Mouse (Mus musculus) ES-E14 (cell line): Measurements from ENCODE around the gene Rpl24. TPM values are rescaled to one million over a fixed set of nuclear protein-coding genes. Genes with fewer than 3 reads are reported as not detected.

ENCODE experiments used
- DNase-seq: peaks from one replicate; pipeline ENCODE4 v3.0.0-alpha.2; 2013; ENCODE audit warnings: low read depth, low spot score
- H3K27ac ChIP-seq: 2 replicates; pipeline ENCODE4 v1.5.1; 2012; ENCODE audit warnings: low read depth, mild to moderate bottlenecking, low read length, moderate library complexity, mixed read lengths; ENCODE audit not compliant: poor library complexity, insufficient read depth, severe bottlenecking
- H3K36me3 ChIP-seq: 2 replicates; pipeline ENCODE4 v1.6.1; 2012; ENCODE audit warnings: mild to moderate bottlenecking, low read length, moderate library complexity, mixed read lengths; ENCODE audit not compliant: control insufficient read depth, poor library complexity, insufficient read depth, severe bottlenecking
- H3K4me1 ChIP-seq, 2 experiments: fragments of 150-350 bp in 1 of 2; sonication (generic) in 1 of 2; 2 replicates each; pipeline ENCODE4 v1.6.1; 2012; ENCODE audit warnings: low read length in 2 of 2, mild to moderate bottlenecking in 1 of 2, mixed read lengths in 1 of 2; ENCODE audit not compliant: control insufficient read depth in 2 of 2, insufficient read depth in 2 of 2, poor library complexity in 1 of 2
- H3K4me3 ChIP-seq, 2 experiments: fragments of 150-350 bp in 1 of 2; sonication (generic) in 1 of 2; 2 replicates each; pipeline ENCODE4 v1.5.1; 2012; ENCODE audit warnings: low read length in 2 of 2, low read depth in 1 of 2, mild to moderate bottlenecking in 1 of 2, mixed read lengths in 1 of 2; ENCODE audit not compliant: insufficient read depth in 1 of 2, poor library complexity in 1 of 2, severe bottlenecking in 1 of 2
- H3K9ac ChIP-seq: 2 replicates; pipeline ENCODE4 v1.6.1; 2012; ENCODE audit warnings: low read depth, mild to moderate bottlenecking, low read length, mixed read lengths; ENCODE audit not compliant: poor library complexity, insufficient read depth, severe bottlenecking
- H3K9me3 ChIP-seq: fragments of 150-350 bp; sonication (generic); 2 replicates; pipeline ENCODE4 v1.6.1; 2012; ENCODE audit warnings: low read depth, mild to moderate bottlenecking, low read length; ENCODE audit not compliant: control insufficient read depth, insufficient read depth
- CHD2 ChIP-seq: IDR thresholded peaks from 2 replicates; pipeline ENCODE4 v1.6.1; 2014; ENCODE audit warnings: mild to moderate bottlenecking, low read depth, low read length, inconsistent platforms
- HCFC1 ChIP-seq: IDR thresholded peaks from 2 replicates; pipeline ENCODE4 v1.6.1; 2012; ENCODE audit warnings: low read length, inconsistent platforms, borderline replicate concordance; ENCODE audit not compliant: insufficient read depth
- MAFK ChIP-seq: IDR thresholded peaks from 2 replicates; pipeline ENCODE4 v1.6.1; 2014; ENCODE audit warnings: mild to moderate bottlenecking, low read depth, low read length, inconsistent platforms; ENCODE audit not compliant: insufficient read depth
- ZC3H11A ChIP-seq: IDR thresholded peaks from 2 replicates; pipeline ENCODE4 v1.6.1; 2012; ENCODE audit warnings: low read depth, mild to moderate bottlenecking, inconsistent platforms, low read length, borderline replicate concordance
- ZNF384 ChIP-seq: IDR thresholded peaks from 2 replicates; pipeline ENCODE4 v1.6.1; 2012; ENCODE audit warnings: low read depth, low read length, inconsistent platforms
- in situ Hi-C, 2 experiments: fragments of 600-800 bp; cut with MboI; formaldehyde crosslinking; loops; one replicate each; pipeline ENCODE4 v1.15.1; 2025; ENCODE audit warnings: low sequenced_read_pairs in 2 of 2, inconsistent platforms in 1 of 2; ENCODE audit not compliant: unreplicated experiment in 2 of 2
- total RNA-seq: library from RNA; depleted of rRNA; stranded (reverse); fragments of 300-350 nt; gene quantifications from 2 replicates; pipeline ENCODE4 v1.2.3, GENCODE M21; 2012

The Rpl24 gene
- total RNA-seq, 1 experiment = 1,577 TPM

GRCm38 (mm10) chr16:55934453-55935037, 31.5 kb upstream of the Rpl24 start, which contains the start of gene Cep97:
Gene Cep97 (minus strand): TSS chr16:55934855.
- TF ChIP-seq HCFC1 = peak; percentile 92
- no peak for TF ChIP-seq ZC3H11A

GRCm38 (mm10) chr16:55938761-55939160, 27.3 kb upstream of the Rpl24 start:
- Histone ChIP-seq H3K27ac (no peak overlapping the region), H3K9ac (no peak overlapping the region), H3K4me1 (no peaks in the 10 kb centered on the region), H3K4me3 (no peak overlapping the region), H3K36me3 (no peaks in the 10 kb centered on the region), H3K9me3 (no peaks in the 10 kb centered on the region)
- no peak for DNase-seq
- TF ChIP-seq ZC3H11A (no peak), ZNF384 (no peak), CHD2 (no peak), HCFC1 (no peak), MAFK (no peak)
- in situ Hi-C loops = loop anchor here in 1 of 2 experiments (25.0 kb wide), 1 partner anchor 949 kb away; the partner anchor contains the start of gene Tmem45a

More at GRCm38 (mm10) chr16:55934453-55935037, 31.5 kb upstream of the Rpl24 start, which contains the start of gene Cep97:
- H3K4me1 ChIP-seq = peaks cover 0 to 3% of the 10 kb centered on the region in 2 experiments; a peak in 1 of 4 replicates
- H3K4me3 ChIP-seq = peak within 1 kb of the TSS; percentile 80 to 99
- peak within 1 kb of the TSS; percentile 82 for H3K9ac ChIP-seq
- peak; percentile 83 for DNase-seq
- H3K9me3 ChIP-seq = no peaks in the 10 kb centered on the region
- no peak within 1 kb of the TSS for H3K27ac ChIP-seq
- in situ Hi-C loops = loop anchor here in 1 of 2 experiments (25.0 kb wide), 1 partner anchor 953 kb away; the partner anchor contains the start of gene Tmem45a
- H3K36me3 ChIP-seq = no peaks in the 10 kb centered on the region

DNA sequence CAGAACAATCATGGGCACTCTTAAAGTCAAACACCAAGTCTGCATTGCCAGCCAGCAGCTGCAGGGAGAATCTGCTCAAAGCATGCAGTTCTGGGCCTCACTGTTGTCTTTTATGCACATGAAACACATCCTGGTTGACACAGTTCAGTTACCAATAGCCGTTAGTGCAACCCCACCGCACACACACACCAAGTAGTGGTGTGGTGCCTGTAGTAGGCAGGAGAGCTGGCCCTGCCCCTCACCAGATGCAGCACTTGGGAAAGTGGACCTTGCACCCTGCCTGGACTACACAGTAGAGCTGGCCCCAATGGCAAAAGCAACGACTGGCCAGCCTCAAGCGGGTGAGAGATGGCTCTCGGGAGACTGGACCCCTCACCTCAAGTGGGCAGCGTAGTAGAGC, 26.4 kb upstream of the Rpl24 start:
- in situ Hi-C loops = loop anchor here in 1 of 2 experiments (10.0 to 25.0 kb wide), 2 partner anchors 185 to 948 kb away; partner anchors contain the start of gene Tmem45a
- no peak overlapping the region for H3K4me3 ChIP-seq
- H3K9ac ChIP-seq = no peak overlapping the region
- no peaks in the 10 kb centered on the region for H3K9me3 ChIP-seq
- no peak overlapping the region for H3K27ac ChIP-seq
- H3K4me1 ChIP-seq = no peaks in the 10 kb centered on the region
- DNase-seq = no peak
- TF ChIP-seq ZNF384 = no peak
- no peak for TF ChIP-seq MAFK
- TF ChIP-seq ZC3H11A = no peak
- no peak for TF ChIP-seq CHD2
- no peak for TF ChIP-seq HCFC1
- H3K36me3 ChIP-seq = no peaks in the 10 kb centered on the region

DNA sequence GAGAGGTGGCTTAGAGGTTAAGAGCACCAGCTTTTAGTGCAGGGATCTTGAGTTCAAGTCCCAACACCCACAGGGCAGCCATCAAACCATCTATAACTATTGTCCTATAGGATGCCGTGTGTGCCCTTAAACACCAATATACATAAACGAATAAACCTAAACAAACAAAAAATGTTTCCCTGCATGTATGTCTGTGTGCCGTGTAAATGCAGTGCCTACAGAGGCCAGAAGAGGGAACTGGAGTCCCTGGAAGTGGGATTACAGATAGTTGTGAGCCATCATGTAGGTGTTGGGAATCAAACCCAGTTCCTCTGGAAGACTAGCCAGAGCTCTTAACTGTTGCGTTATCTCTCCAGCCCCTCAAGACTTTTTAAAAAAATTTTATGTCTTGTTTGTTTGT, 25.3 kb upstream of the Rpl24 start:
- no peak for TF ChIP-seq ZC3H11A
- no peak for TF ChIP-seq ZNF384
- TF ChIP-seq HCFC1 = no peak
- no peak for TF ChIP-seq CHD2
- no peak for TF ChIP-seq MAFK
- in situ Hi-C loops = loop anchor here in 1 of 2 experiments (10.0 to 25.0 kb wide), 2 partner anchors 184 to 947 kb away; partner anchors contain the start of gene Tmem45a
- H3K4me3 ChIP-seq = no peak overlapping the region
- H3K9ac ChIP-seq = no peak overlapping the region
- no peak overlapping the region for H3K27ac ChIP-seq
- no peaks in the 10 kb centered on the region for H3K4me1 ChIP-seq
- DNase-seq = no peak
- H3K36me3 ChIP-seq = no peaks in the 10 kb centered on the region
- H3K9me3 ChIP-seq = no peaks in the 10 kb centered on the region
